Mouse (Mus musculus): ENCODE data around the gene Gltp. TPM values are rescaled to one million over a fixed set of nuclear protein-coding genes. Genes with fewer than 3 reads are reported as not detected.

Gene Gltp
- total RNA-seq, 2 experiments from 2014 or later, result 23.6 to 27.3 TPM

DNA sequence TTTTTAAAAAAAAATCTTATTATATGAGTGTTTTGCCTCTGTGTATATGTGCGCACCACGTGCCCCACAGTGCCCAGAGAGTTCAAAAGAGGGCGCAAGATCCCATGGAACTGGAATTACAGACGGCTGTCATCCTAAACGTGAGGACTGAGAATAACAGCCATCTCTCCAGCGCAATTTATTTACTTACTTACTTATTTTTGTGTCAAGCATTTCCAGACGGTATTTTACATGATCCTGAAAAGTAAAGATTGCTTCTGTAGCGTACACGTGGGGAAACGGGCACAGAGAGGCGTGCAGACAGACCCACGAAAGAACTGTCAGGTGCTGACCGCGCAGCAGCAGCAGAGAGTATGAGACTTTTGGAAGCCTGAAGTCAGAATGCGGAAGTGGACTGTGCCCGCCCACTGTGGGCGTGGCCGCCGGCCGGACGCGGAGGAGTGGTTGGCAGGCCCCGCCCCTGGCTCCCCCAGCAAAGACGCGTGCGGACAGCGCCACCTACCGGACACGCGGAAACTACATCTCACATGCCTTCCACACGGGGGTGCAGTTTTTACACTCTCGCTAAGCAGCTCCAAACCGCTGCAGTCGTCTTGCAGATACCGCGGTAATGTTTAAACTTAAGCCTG is 23.4 kb downstream of the Gltp start:
- H3K4me3 ChIP-seq, result peak overlapping the region; percentile 54
- TF ChIP-seq CTCF (conservative IDR thresholded peaks at IDR 0.05), result peak; percentile 99
- DNase-seq (ENCODE audit: low spot score in 2 of 2), result peak; percentile 97 to 100
- peak overlapping the region; percentile 77 for H3K27ac ChIP-seq

DNA sequence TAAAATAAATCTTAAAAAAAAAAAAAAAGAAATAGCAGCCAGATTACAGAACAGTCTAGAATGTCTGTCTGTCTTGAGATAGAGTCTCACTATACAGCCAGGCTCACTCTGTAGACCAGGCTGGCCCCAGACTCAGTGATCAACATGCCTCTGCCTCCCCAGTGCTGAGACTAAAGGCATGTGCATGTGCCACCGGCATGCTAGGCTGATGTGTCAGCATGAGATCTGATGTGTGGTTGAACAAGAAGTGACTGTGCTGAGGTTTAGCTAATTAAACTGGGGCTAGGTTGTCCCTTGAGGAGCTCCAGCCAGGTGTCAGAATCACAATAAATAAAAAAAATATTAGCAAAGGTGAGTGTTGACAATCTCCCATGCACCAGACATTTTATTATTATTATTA is 24.1 kb downstream of the Gltp start:
- Histone ChIP-seq H3K4me3 (no peak overlapping the region), H3K27ac (peak overlapping the region; percentile 77; the same call in 1 of the 2 replicates)
- TF ChIP-seq CTCF (conservative IDR thresholded peaks at IDR 0.05), result no peak
- DNase-seq (ENCODE audit: low spot score in 2 of 2), result no peak

DNA sequence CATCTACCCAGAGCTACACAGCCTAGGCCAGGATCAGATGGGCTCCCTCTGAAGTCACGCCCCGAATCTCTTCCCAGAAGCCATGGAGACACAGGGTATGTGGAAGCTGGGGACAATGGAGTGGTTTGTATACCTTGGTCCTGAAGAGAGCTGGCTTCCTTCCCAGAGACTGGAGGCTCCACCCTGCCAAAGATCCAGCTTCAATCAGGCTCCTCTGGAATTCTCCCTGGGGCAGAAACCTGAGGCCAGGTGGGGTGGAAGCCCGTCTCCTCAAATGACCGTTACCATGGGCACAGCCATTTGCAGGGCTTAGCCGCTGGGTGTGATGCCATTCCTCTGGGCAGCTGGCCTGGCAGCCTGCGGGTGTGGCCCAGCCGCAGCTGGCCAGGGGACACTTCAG is 26.0 kb downstream of the Gltp start:
- no peak for DNase-seq (ENCODE audit: low spot score in 2 of 2)
- Histone ChIP-seq H3K4me3 (no peak overlapping the region), H3K27ac (no peak overlapping the region)
- TF ChIP-seq CTCF (conservative IDR thresholded peaks at IDR 0.05), result no peak

DNA sequence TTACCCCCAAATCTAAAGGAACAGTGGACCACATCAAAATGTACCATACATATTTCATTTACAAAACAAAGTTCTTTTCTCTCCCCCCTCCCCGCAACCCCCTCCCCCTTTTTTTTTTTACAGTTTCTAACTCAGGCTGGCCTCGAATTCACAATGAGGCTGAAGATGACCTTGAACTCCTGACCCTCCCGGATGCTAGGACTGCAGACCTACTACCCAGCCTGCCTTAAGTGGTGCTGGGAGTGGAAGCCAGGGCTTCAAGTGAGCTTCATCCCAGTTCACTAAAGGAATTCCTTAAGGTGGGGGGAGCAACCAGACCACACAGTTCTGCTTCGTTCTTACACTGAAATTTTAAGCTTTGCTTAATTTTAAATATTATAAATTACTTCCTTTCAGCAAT is 26.6 kb downstream of the Gltp start:
- no peak for DNase-seq (ENCODE audit: low spot score in 2 of 2)
- H3K27ac ChIP-seq, result no peak overlapping the region
- TF ChIP-seq CTCF (conservative IDR thresholded peaks at IDR 0.05), result no peak
- H3K4me3 ChIP-seq, result no peak overlapping the region

DNA sequence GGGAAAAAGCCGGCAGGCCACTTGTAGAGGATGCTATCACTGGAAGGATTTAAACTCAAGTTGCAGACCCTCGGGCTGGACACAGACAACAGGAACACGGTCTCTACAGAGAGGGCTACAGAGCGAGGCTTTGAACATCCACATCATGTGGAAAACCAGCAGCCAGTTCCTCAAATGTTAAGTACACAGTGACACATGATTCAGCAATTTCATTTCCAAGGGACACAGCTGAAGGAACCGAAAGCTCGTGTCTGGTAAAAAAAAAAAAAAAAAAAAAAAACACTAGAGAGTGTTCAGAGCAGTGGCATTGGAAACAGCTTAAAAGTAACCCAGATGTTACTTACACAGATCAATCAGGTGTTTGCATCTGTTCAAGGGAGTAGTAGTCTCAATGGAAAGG is 29.8 kb downstream of the Gltp start:
- no peak overlapping the region for H3K27ac ChIP-seq
- TF ChIP-seq CTCF (conservative IDR thresholded peaks at IDR 0.05), result no peak
- DNase-seq (ENCODE audit: low spot score in 2 of 2), result no peak
- no peak overlapping the region for H3K4me3 ChIP-seq

DNA sequence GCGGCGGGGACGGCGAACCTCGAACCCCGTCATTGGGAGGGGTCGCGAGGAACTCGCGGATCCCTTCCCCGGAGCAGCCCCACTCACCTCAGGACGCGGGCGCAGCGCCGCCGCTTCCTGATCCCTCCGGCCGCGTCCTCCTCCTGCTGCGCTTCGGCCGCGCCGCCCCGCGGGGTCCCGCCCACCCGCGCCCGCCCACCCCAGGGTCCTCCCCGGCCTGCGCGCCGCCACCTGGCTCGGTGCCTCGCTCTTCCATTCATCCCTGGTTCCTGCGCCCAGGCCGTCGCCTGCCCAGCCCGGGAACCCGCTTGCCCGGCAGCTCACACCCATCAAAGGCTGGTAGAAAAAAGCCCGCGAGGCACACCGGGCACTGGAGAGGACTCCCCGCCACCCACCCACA is 32.5 kb downstream of the Gltp start, which contains the start of gene Trpv4:
Trpv4 (minus strand) TSS at position 167 of the 400 bp plus-strand sequence.
- Histone ChIP-seq H3K27ac (no peak within 1 kb of the TSS), H3K4me3 (peak within 1 kb of the TSS; percentile 47)
- DNase-seq (ENCODE audit: low spot score in 2 of 2), result no peak
- no peak for TF ChIP-seq CTCF (conservative IDR thresholded peaks at IDR 0.05)

DNA sequence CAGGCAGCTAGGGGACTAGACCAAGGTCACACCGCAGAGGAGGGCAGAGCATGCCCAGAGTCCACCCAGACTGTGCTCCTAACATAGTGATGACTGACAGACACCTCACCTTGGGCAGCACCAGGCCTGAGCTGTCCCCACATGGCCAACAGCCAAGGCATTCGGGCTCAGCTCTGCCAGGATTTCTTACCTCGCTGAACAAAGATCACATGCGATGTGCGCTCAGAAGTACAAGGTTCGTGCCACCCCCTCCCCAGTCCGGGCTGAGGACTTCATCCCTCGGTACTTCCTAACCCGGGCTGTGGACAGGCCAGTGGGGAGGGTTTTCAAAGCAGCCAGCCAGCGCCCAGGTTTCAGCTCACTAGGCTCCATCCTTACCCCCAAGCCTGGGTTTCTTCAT is 33.4 kb downstream of the Gltp start:
- no peak overlapping the region for H3K27ac ChIP-seq
- DNase-seq (ENCODE audit: low spot score in 2 of 2), result no peak
- no peak for TF ChIP-seq CTCF (conservative IDR thresholded peaks at IDR 0.05)
- no peak overlapping the region; the same call in 1 of the 2 replicates for H3K4me3 ChIP-seq

DNA sequence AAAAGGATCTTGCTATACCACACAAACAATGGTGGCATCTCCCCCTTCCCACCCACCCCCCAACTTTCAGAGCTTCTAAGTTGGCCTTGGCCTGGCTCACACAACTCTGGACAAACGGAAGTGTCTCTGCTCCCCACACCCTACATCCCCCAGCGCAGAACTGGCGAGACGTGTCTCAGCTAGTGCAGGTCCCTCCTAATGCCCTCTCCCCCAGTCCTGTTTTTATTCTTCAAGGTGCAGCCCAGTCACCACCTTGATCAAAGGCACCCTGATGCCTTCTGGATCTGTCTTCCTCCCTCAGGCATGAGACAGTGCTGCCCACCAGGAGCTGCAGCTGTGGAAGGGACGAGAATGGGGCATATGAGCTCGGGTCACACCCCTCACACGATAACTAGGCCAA is 34.5 kb downstream of the Gltp start:
- Histone ChIP-seq H3K27ac (no peak overlapping the region), H3K4me3 (no peak overlapping the region)
- no peak for DNase-seq (ENCODE audit: low spot score in 2 of 2)
- TF ChIP-seq CTCF (conservative IDR thresholded peaks at IDR 0.05), result no peak

DNA sequence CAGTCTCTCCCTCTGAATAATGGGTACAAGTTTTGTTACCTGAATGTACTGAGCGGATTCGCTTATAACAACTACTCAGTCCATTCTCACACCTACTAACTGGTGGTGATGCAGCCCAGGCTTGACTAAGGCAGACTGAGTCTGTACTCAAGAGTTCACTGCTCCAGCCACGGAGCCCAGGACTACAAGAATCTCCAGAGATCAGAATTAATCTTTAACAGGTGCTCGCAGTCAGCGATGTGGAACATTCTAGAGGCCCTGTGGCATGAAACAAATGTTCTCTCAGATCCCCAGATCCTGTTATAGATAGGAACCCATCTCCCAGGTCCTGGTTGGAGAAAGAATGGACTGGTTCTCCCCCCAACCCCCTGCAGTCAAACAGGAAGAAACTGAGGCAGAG is 35.1 kb downstream of the Gltp start:
- H3K4me3 ChIP-seq, result no peak overlapping the region
- no peak overlapping the region for H3K27ac ChIP-seq
- TF ChIP-seq CTCF (conservative IDR thresholded peaks at IDR 0.05), result no peak
- DNase-seq (ENCODE audit: low spot score in 2 of 2), result no peak

DNA sequence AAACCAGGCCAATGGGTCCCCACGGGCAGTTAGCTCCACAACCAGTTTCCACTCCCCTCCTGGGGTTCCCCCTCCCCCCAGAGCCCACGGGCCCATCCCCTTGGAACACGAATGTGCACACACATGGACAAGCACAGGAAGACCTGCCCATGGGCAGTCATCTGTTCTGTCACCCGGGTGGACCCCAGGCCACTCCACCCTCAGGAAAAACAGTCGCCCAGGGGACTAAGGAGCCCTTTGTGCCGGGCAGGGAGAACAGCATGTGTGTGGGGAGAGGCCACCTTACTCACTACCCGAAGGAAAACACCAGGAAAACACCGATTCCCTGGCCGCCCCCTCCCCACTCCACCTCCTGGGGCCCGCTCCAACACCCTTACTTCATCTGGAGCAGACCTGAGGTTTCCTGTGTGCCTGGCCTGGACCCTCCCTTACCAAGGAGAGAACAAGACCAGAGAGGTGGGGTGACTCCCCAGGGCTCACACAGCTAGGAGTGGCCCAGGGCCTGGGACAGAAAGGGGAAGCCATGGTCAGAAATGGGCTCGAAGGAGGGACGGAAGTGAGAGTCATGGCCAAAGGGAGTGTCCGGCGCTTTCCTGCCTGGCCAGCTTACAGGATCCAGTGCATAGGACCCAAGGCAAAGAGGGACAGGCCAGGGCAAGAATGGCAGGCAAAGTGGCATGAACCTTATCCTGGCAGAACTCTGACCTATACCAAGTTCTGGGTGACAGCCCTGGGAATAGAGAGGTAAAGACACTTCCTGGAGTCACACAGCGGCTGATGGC is 36.9 kb downstream of the Gltp start:
- no peak overlapping the region for H3K27ac ChIP-seq

DNA sequence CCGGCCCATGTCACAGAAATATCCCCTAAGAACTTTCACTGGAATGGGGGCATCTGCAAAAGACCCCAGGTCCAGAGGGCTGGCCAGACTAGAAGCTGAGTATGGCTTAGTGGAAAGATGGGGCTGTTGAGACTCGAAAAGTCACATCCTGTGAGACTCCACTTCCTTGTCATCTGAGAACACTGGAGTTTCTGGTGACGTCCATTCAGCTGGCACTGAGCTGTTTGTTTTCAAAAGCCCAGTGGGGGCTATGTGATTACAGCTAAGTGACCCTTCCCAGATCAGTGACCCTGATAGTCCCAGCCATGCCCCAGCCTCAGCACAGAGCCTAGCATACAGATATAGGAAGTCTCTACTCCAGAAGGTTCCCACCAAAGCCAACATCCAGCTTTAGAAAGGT is 39.3 kb downstream of the Gltp start:
- TF ChIP-seq CTCF (conservative IDR thresholded peaks at IDR 0.05), result no peak
- no peak overlapping the region for H3K27ac ChIP-seq
- DNase-seq (ENCODE audit: low spot score in 2 of 2), result no peak
- H3K4me3 ChIP-seq, result no peak overlapping the region

More for the DNA sequence above, 36.9 kb downstream of the Gltp start:
- no peak for DNase-seq (ENCODE audit: low spot score in 2 of 2)
- no peak overlapping the region for H3K4me3 ChIP-seq
- TF ChIP-seq CTCF (conservative IDR thresholded peaks at IDR 0.05), result no peak

DNA sequence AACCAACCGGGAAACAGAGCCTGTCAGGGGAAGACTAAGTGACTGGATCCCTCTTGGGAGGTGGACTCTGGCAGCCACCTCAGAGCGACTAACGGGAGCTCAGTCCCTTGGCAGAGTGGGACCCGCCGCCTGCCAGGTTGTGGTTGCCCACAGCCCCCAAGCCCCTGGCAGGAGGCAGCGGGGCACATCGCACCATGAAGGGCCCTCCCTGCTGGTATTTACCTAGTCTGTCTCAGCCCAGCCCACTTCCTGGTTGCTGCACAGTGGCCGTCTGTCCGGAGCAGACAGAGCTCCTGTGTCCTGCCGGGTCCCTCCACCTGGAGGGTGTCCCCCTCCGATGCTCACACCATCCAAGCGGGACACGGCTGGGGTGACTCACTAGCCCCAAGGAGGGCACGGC is 39.8 kb downstream of the Gltp start:
- no peak overlapping the region for H3K4me3 ChIP-seq
- no peak overlapping the region for H3K27ac ChIP-seq
- no peak for DNase-seq (ENCODE audit: low spot score in 2 of 2)
- no peak for TF ChIP-seq CTCF (conservative IDR thresholded peaks at IDR 0.05)

DNA sequence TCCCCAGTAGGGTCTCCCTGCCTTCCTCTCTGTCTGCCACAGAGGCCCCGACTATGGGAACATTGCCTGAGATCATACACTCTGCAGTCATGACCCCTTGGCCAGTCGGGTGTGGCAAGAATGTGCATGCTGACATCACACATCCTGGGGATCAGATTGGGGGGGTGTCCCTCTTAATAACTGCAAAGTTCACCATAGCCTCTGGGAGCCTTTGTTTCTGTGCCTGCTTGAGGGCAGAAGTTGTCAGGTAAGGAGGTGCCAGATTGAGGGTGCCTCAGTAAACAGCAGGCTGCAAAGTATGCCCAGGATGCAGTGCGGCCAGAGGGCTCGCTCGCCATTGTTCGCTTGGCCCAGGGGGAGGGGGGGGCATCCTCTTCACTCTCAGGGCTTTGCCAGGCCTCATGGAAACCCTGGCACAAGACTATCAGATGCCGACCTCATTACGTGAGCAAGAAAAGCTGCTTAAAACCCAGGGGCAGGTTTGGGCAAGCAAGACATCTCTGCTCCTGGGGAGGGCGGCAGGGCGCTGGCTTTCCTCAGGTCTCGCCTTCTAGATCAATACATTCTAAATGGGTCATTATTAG is 42.0 kb downstream of the Gltp start:
- no peak for TF ChIP-seq CTCF (conservative IDR thresholded peaks at IDR 0.05)
- DNase-seq (ENCODE audit: low spot score in 2 of 2), result no peak
- Histone ChIP-seq H3K4me3 (no peak overlapping the region), H3K27ac (no peak overlapping the region)
